In the genomic region with DNA sequence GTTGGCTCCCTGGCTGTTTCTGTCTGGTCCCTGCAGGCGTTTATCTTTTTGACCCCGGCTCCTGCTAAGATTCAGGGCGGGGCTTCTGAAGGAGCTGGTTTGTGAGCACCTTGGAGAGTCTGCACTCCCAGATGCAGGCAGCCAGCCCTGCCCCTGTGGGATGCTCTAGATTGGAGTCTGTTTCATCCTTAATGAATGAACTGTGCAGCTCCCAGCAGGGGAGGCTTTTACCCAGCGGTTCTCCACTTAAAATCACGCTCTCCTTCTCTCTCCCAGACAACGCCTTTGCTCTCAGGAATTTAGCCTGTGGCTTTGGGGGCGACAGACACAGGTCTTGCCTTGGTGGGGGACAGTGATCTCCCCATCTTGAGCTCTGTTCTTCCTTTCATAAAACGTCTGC, we compare ENCODE assay signal across 20 mouse cellular contexts. TPM values are rescaled to one million over a fixed set of nuclear protein-coding genes. Genes with fewer than 3 reads are reported as not detected.
DNase-seq lines count a peak whose midpoint lies in the region; ATAC-seq and TF ChIP-seq lines count a peak whose summit lies in the region.
"Had no signal": no experiment of that assay in that cellular context is flagged by ENCODE, and none has a peak within 500 bp of the region (broad histone marks: within the 10 kb centered on the region; RNA-seq: fewer than 3 reads in every experiment).

No protein-coding gene starts in this region.

- TF ChIP-seq CTCF in midbrain, postnatal 0 days (IDR thresholded peaks at IDR 0.05): no peak
- no peak for TF ChIP-seq CTCF in gastrocnemius, adult 2 months (IDR thresholded peaks at IDR 0.05)

- ATAC-seq in midbrain, embryonic 15.5 days (replicated peaks): no peak
- no peak for ATAC-seq in forebrain, embryonic 13.5 days
- no peak for ATAC-seq in midbrain, postnatal 0 days (ENCODE audit: low FRiP score)
- ATAC-seq: CD4-positive, CD25-positive, alpha-beta regulatory T cell, adult 4 months; Patski had no signal

- peak; percentile 22 for DNase-seq in midbrain, embryonic 10.5 days (ENCODE audit: low spot score)
- DNase-seq in brain, adult 2 months (ENCODE audit: low read depth, low spot score): peak; percentile 51
- DNase-seq in midbrain, postnatal 0 days (ENCODE audit: low spot score): peak; percentile 16
- no peak for DNase-seq in gastrocnemius, adult 2 months
- no peak for DNase-seq in thymus, postnatal 4 days
- DNase-seq: cerebellum, adult 9-11 months; heart, adult 18-20 months; layer of hippocampus, adult 9-11 months; lung, postnatal 14 days; right cerebral cortex, postnatal 25 days; thymus, adult 18-20 months had no signal

- no peaks in the 10 kb centered on the region for H3K36me3 ChIP-seq in midbrain, embryonic 10.5 days
- no peaks in the 10 kb centered on the region for H3K36me3 ChIP-seq in midbrain, embryonic 15.5 days (replicated peaks)
- no peaks in the 10 kb centered on the region for H3K36me3 ChIP-seq in forebrain, embryonic 13.5 days (ENCODE audit: poor library complexity, severe bottlenecking)
- no peaks in the 10 kb centered on the region for H3K36me3 ChIP-seq in midbrain, postnatal 0 days (ENCODE audit: insufficient read depth, low read length)
- H3K36me3 ChIP-seq: embryonic facial prominence, embryonic 15.5 days; kidney, embryonic 15.5 days; limb, embryonic 10.5 days had no signal

- no peak overlapping the region for H3K4me3 ChIP-seq in midbrain, embryonic 10.5 days
- no peak overlapping the region for H3K4me3 ChIP-seq in midbrain, embryonic 15.5 days
- H3K4me3 ChIP-seq in forebrain, embryonic 13.5 days: no peak overlapping the region
- no peak overlapping the region for H3K4me3 ChIP-seq in midbrain, postnatal 0 days (ENCODE audit: low read depth, low read length)
- no peak overlapping the region for H3K4me3 ChIP-seq in gastrocnemius, adult 2 months
- H3K4me3 ChIP-seq: embryonic facial prominence, embryonic 15.5 days; kidney, embryonic 15.5 days; limb, embryonic 10.5 days had no signal

- no peak overlapping the region for H3K9ac ChIP-seq in midbrain, embryonic 15.5 days
- peak overlapping the region; percentile 10; the same call in 1 of the 2 replicates for H3K9ac ChIP-seq in forebrain, embryonic 13.5 days
- H3K9ac ChIP-seq in midbrain, postnatal 0 days (replicated peaks; ENCODE audit: low read length, poor library complexity, severe bottlenecking): no peak overlapping the region
- H3K9ac ChIP-seq: embryonic facial prominence, embryonic 15.5 days; kidney, embryonic 15.5 days; liver, embryonic 14.5 days had no signal

- intact Hi-C loops in gastrocnemius, adult 2 months (cut with DNase I): no loop called here

- H3K9me3 ChIP-seq in midbrain, embryonic 10.5 days (replicated peaks): 0 out of 2 replicates have a peak, but pooled peaks cover 4% of the 10 kb centered on the region
- H3K9me3 ChIP-seq in midbrain, embryonic 15.5 days: no peaks in the 10 kb centered on the region
- H3K9me3 ChIP-seq in forebrain, embryonic 13.5 days (replicated peaks): peaks cover 6% of the 10 kb centered on the region; the same call in 1 of the 2 replicates
- H3K9me3 ChIP-seq in midbrain, postnatal 0 days (ENCODE audit: low read length): no peaks in the 10 kb centered on the region
- H3K9me3 ChIP-seq: embryonic facial prominence, embryonic 15.5 days; kidney, embryonic 15.5 days; limb, embryonic 10.5 days had no signal

- peaks cover 18% of the 10 kb centered on the region for H3K4me1 ChIP-seq in midbrain, embryonic 10.5 days
- H3K4me1 ChIP-seq in midbrain, embryonic 15.5 days: peaks cover 13% of the 10 kb centered on the region; the same call in 1 of the 2 replicates
- H3K4me1 ChIP-seq in forebrain, embryonic 13.5 days: peaks cover 22% of the 10 kb centered on the region
- H3K4me1 ChIP-seq in midbrain, postnatal 0 days (ENCODE audit: insufficient read depth, low read length): 0 out of 2 replicates have a peak, but pooled peaks cover 3% of the 10 kb centered on the region
- H3K4me1 ChIP-seq: embryonic facial prominence, embryonic 15.5 days; kidney, embryonic 15.5 days had no signal

- 3% methylated on average over 8 of the region's 8 CpGs for WGBS in midbrain, embryonic 10.5 days
- WGBS in midbrain, embryonic 15.5 days: 3% methylated on average over 8 of the region's 8 CpGs
- under 1% methylated on average over 8 of the region's 8 CpGs for WGBS in forebrain, embryonic 13.5 days
- WGBS in midbrain, postnatal 0 days: 8% methylated on average over 8 of the region's 8 CpGs

- H3K27ac ChIP-seq in midbrain, embryonic 10.5 days (replicated peaks): peak overlapping the region; percentile 53
- H3K27ac ChIP-seq in midbrain, embryonic 15.5 days: no peak overlapping the region
- no peak overlapping the region for H3K27ac ChIP-seq in forebrain, embryonic 13.5 days
- H3K27ac ChIP-seq in midbrain, postnatal 0 days (ENCODE audit: low read depth, low read length): no peak overlapping the region
- no peak overlapping the region for H3K27ac ChIP-seq in gastrocnemius, adult 2 months
- H3K27ac ChIP-seq: embryonic facial prominence, embryonic 15.5 days; kidney, embryonic 15.5 days; limb, embryonic 10.5 days; liver, embryonic 14.5 days had no signal

- H3K27me3 ChIP-seq in midbrain, embryonic 10.5 days (ENCODE audit: low read depth, poor library complexity, severe bottlenecking): no peaks in the 10 kb centered on the region
- H3K27me3 ChIP-seq in midbrain, embryonic 15.5 days (replicated peaks): no peaks in the 10 kb centered on the region
- H3K27me3 ChIP-seq in forebrain, embryonic 13.5 days: no peaks in the 10 kb centered on the region
- no peaks in the 10 kb centered on the region for H3K27me3 ChIP-seq in midbrain, postnatal 0 days (ENCODE audit: insufficient read depth, low read length)
- H3K27me3 ChIP-seq: embryonic facial prominence, embryonic 15.5 days; kidney, embryonic 15.5 days had no signal

- H3K4me2 ChIP-seq in midbrain, embryonic 15.5 days: no peak overlapping the region
- 0 out of 2 replicates have a peak overlapping the region, but pooled peaks have one; percentile 2 for H3K4me2 ChIP-seq in forebrain, embryonic 13.5 days
- H3K4me2 ChIP-seq in midbrain, postnatal 0 days (ENCODE audit: low read depth, low read length, poor library complexity, severe bottlenecking): no peak overlapping the region
- H3K4me2 ChIP-seq: embryonic facial prominence, embryonic 15.5 days; kidney, embryonic 15.5 days had no signal

RNA-seq across cellular contexts. Expression of gene Tmem132b, which starts 43.3 kb away (rescaled TPM):
- 0.20 and 0.29 TPM in 2 replicates for polyA plus RNA-seq in midbrain, embryonic 10.5 days (2016; fragmentation: Nextera tagmentation; extraction: Ambion mirVana)
- polyA plus RNA-seq in midbrain, embryonic 15.5 days (2015; fragmentation: Nextera tagmentation; extraction: Ambion mirVana): 6.8 and 8.1 TPM in 2 replicates
- polyA plus RNA-seq in forebrain, embryonic 13.5 days (2015; fragmentation: Nextera tagmentation; extraction: Ambion mirVana): 2.1 TPM in 2 replicates
- 27.8 and 36.2 TPM in 2 replicates for total RNA-seq in midbrain, postnatal 0 days (2014; rRNA removed)
- polyA plus RNA-seq in midbrain, postnatal 0 days (2015; fragmentation: Nextera tagmentation; extraction: Ambion mirVana): 4.8 and 6.4 TPM in 2 replicates
- under 1 TPM; 0.20 to 0.56 TPM for total RNA-seq in gastrocnemius, adult 2 months (2021)
- total RNA-seq: heart, adult 18-20 months had no signal
- polyA plus RNA-seq: heart, embryonic 16.5 days; liver, embryonic 14.5 days; Patski had no signal

Comparison
In these comparisons a context has a peak if more than half of its experiments do, and no peak if none do; other contexts are left out.
1. DNase-seq: peak in midbrain, embryonic 10.5 days (single experiment), brain, adult 2 months (single experiment) and midbrain, postnatal 0 days (single experiment); none in gastrocnemius, adult 2 months (single experiment) and thymus, postnatal 4 days (single experiment).